Mouse (Mus musculus): ENCODE results near the gene Olfr1179.
"Not testable (repeated sequence)": the region's sequence is repeated elsewhere in the genome, so short reads cannot be mapped to it uniquely, and the experiment has no call there.

Gene Olfr1179

GRCm38 (mm10) chr2:88406353-88406752, at the start of gene Olfr1179:
TSS of gene Olfr1179 (minus strand) at chr2:88406453.
- CTCF ChIA-PET = no interaction called here

- CTCF ChIA-PET = not testable (repeated sequence)
These were observed 48.3 kb upstream of the Olfr1179 start, which contains the start of gene Olfr1183 for GRCm38 (mm10) chr2:88454567-88454966. TSS of gene Olfr1183 (plus strand) at chr2:88454867.

DNA sequence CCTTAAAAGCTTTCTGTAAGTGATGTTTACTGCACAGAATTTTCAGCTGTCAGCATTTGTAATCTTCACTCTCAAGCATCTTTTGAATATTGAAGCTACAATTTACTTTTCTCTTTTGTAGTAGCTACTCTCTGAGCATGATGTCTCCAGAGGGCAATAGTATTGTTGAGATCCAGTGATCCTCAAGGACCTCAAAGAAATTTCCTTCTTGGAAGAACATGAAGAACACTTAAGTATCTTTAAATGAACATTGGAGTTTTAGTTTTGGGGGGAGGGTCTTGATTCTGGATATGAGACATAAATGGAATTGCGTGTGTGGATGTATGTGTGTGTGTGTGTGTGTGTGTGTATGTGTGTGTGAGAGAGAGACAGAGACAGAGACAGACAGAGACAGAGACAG, 42.8 kb upstream of the Olfr1179 start, which contains the start of gene Gm13757:
Gene Gm13757, minus strand, starts transcription at position 101 of the 400 bp plus-strand sequence.
- CTCF ChIA-PET = no interaction called here

DNA sequence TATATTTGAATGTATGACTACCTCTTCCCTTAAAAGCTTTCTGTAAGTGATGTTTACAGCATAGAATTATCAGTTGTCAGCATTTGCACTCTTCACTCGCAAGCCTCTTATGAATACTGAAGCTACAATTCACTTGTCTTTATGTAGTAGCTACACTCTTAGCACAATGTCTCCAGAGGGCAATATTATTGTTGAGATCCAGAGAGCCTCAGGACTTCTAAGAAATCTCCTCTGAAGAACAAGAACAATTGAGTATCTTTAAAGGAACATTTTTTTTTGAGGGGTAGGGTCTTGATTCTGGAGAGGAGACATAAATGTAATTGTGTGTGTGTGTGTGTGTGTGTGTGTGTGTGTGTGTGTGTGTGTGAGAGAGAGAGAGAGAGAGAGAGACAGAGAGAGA, 19.8 kb upstream of the Olfr1179 start, which contains the start of gene Olfr1181:
Gene Olfr1181, minus strand, starts transcription at position 101 of the 400 bp plus-strand sequence.
- CTCF ChIA-PET = no interaction called here

GRCm38 (mm10) chr2:88419051-88419450, 12.8 kb upstream of the Olfr1179 start, which contains the start of gene Olfr1180:
TSS of gene Olfr1180 (minus strand) at chr2:88419151.
- CTCF ChIA-PET = no interaction called here

GRCm38 (mm10) chr2:88386762-88387161, 19.5 kb downstream of the Olfr1179 start, which contains the start of gene Olfr1178:
TSS of gene Olfr1178 (plus strand) at chr2:88387062.
- CTCF ChIA-PET = no interaction called here

DNA sequence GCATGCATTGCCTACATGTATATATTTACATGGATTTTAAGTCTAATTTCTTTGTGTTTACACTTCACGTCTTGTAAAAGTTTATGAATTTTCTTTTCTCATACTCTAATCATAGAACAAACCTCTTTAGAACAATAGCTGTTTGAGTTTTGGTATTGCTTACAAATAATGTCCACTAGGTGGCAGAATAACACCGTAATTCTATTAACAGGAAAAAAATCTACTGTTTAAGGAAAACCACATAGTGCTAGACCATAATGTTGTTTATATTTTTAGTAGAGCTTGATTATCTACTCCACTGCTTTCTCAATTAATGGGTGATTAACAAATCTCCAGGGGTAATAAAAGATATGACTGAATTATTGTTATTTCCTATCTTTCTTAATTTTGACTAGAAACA, 49.9 kb downstream of the Olfr1179 start:
- CTCF ChIA-PET = no interaction called here

Data from spleen, embryonic (tissue).